Mouse (Mus musculus) myocyte (in vitro differentiated cells): ENCODE measurements at regions not wholly inside any gene's neighbourhood (a gene's known extent, or its start where the extent isn't known, plus 50 kb on each side); places are given as distances from the start of the nearest gene placed in this dataset.

Experiments used
- H3K27me3 ChIP-seq: one replicate; pipeline ENCODE4 v1.6.1; 2011; ENCODE audit not compliant: control insufficient read depth, insufficient read depth, insufficient read length
- H3K36me3 ChIP-seq: one replicate; pipeline ENCODE4 v1.6.1; 2011; ENCODE audit not compliant: control insufficient read depth, insufficient read depth
- H3K4me2 ChIP-seq: one replicate; pipeline ENCODE4 v1.6.1; 2011; ENCODE audit warnings: low read depth, control low read depth
- H3K4me3 ChIP-seq: one replicate; pipeline ENCODE4 v1.5.1; 2011; ENCODE audit warnings: mild to moderate bottlenecking, control low read depth, moderate library complexity
- H3K79me2 ChIP-seq: one replicate; pipeline ENCODE4 v1.6.1; 2011; ENCODE audit not compliant: control insufficient read depth, insufficient read depth
- H3ac ChIP-seq: one replicate; pipeline ENCODE4 v1.6.1; 2011; ENCODE audit not compliant: control insufficient read depth, insufficient read length
- CEBPB ChIP-seq: IDR thresholded peaks from 2 replicates; pipeline ENCODE4 v1.6.1; 2011; ENCODE audit warnings: mild to moderate bottlenecking, moderate library complexity; ENCODE audit not compliant: poor library complexity, insufficient read depth, severe bottlenecking
- E2F4 ChIP-seq: IDR thresholded peaks from one replicate; pipeline ENCODE4 v1.6.1; 2011; ENCODE audit warnings: mild to moderate bottlenecking, control low read depth, moderate library complexity; ENCODE audit not compliant: insufficient read depth
- MAX ChIP-seq: IDR thresholded peaks from one replicate; pipeline ENCODE4 v1.6.1; 2011; ENCODE audit warnings: low read depth, mild to moderate bottlenecking, control low read depth
- MYOD1 ChIP-seq, 3 experiments: IDR thresholded peaks; one replicate each; pipeline ENCODE4 v1.6.1; 2011; ENCODE audit warnings: control low read depth in 2 of 3, low read depth in 2 of 3, mild to moderate bottlenecking in 2 of 3, moderate library complexity in 1 of 3; ENCODE audit not compliant: insufficient read length in 2 of 3, control insufficient read depth in 1 of 3
- MYOG ChIP-seq, 3 experiments: IDR thresholded peaks; one replicate each; pipeline ENCODE4 v1.6.1; 2011; ENCODE audit warnings: control low read depth in 2 of 3, low read depth in 2 of 3, mild to moderate bottlenecking in 2 of 3; ENCODE audit not compliant: insufficient read length in 2 of 3, control insufficient read depth in 1 of 3, insufficient read depth in 1 of 3
- POLR2A ChIP-seq: IDR thresholded peaks from one replicate; pipeline ENCODE4 v1.6.1; 2011; ENCODE audit warnings: low read depth, mild to moderate bottlenecking, control low read depth, moderate library complexity; ENCODE audit not compliant: insufficient read length
- POLR2AphosphoS2 ChIP-seq: IDR thresholded peaks from one replicate; pipeline ENCODE4 v1.6.1; 2011; ENCODE audit warnings: low read depth, control low read depth; ENCODE audit not compliant: insufficient read length
- REST ChIP-seq: IDR thresholded peaks from one replicate; pipeline ENCODE4 v1.6.1; 2011; ENCODE audit warnings: mild to moderate bottlenecking, control low read depth, moderate library complexity; ENCODE audit not compliant: insufficient read depth, insufficient read length
- SRF ChIP-seq: IDR thresholded peaks from one replicate; pipeline ENCODE4 v1.6.1; 2011; ENCODE audit warnings: low read depth; ENCODE audit not compliant: control insufficient read depth, insufficient read length
- TCF12 ChIP-seq: IDR thresholded peaks from one replicate; pipeline ENCODE4 v1.6.1; 2011; ENCODE audit warnings: mild to moderate bottlenecking, control low read depth; ENCODE audit not compliant: poor library complexity, insufficient read depth, severe bottlenecking
- TCF3 ChIP-seq: IDR thresholded peaks from one replicate; pipeline ENCODE4 v1.6.1; 2011; ENCODE audit warnings: low read depth, control low read depth; ENCODE audit not compliant: insufficient read length
- USF1 ChIP-seq: IDR thresholded peaks from one replicate; pipeline ENCODE4 v1.6.1; 2011; ENCODE audit warnings: low read depth, mild to moderate bottlenecking, control low read depth, moderate library complexity

GRCm38 (mm10) chr12:106171301-106171700 is 161.3 kb downstream of the Vrk1 start:
- no peak overlapping the region for H3K4me3 ChIP-seq
- H3K79me2 ChIP-seq, result no peaks in the 10 kb centered on the region
- no peaks in the 10 kb centered on the region for H3K27me3 ChIP-seq
- no peak overlapping the region for H3K4me2 ChIP-seq
- H3K36me3 ChIP-seq, result no peaks in the 10 kb centered on the region
- no peak for TF ChIP-seq CEBPB
- no peak for TF ChIP-seq MYOG (IDR thresholded peaks at IDR 0.05; ENCODE audit: control insufficient read depth in 1 of 3, insufficient read depth in 1 of 3, insufficient read length in 2 of 3, low read depth in 2 of 3)
- TF ChIP-seq USF1, result no peak
- TF ChIP-seq TCF12, result no peak
- no peak for TF ChIP-seq POLR2A
- TF ChIP-seq TCF3, result no peak
- no peak for TF ChIP-seq MYOD1 (IDR thresholded peaks at IDR 0.05; ENCODE audit: control insufficient read depth in 1 of 3, insufficient read length in 2 of 3, low read depth in 2 of 3)
- no peak for TF ChIP-seq SRF
- TF ChIP-seq POLR2AphosphoS2, result no peak
- no peak for TF ChIP-seq REST
- no peak for TF ChIP-seq MAX
- TF ChIP-seq E2F4, result no peak
- H3ac ChIP-seq, result no peak overlapping the region

DNA sequence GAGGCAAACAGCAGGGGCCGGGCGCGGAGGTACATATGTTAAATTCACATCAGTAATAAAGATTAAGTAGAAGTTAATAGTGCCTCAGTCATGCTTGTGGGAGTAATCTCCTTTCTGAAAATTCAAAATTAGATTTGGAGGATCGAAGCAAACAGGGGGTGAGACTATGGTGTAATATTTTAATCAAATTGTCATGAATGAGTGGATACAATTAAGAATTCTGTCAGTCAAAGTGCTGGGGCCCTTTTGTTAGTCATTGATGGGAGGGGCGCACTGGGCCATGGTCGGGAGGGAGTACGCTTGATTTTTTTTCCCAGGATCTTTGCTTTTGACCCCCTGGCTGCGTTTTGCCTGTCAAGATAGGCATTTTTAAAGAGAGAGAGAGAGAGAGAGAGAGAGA is 163.2 kb downstream of the Vrk1 start:
- Histone ChIP-seq H3K4me2 (no peak overlapping the region), H3K27me3 (no peaks in the 10 kb centered on the region), H3K79me2 (no peaks in the 10 kb centered on the region), H3K4me3 (no peak overlapping the region), H3K36me3 (no peaks in the 10 kb centered on the region), H3ac (no peak overlapping the region)
- TF ChIP-seq POLR2A, result no peak
- no peak for TF ChIP-seq TCF12
- no peak for TF ChIP-seq MYOD1 (IDR thresholded peaks at IDR 0.05; ENCODE audit: control insufficient read depth in 1 of 3, insufficient read length in 2 of 3, low read depth in 2 of 3)
- TF ChIP-seq E2F4, result no peak
- TF ChIP-seq TCF3, result no peak
- TF ChIP-seq USF1, result no peak
- no peak for TF ChIP-seq MAX
- TF ChIP-seq POLR2AphosphoS2, result no peak
- TF ChIP-seq MYOG (IDR thresholded peaks at IDR 0.05; ENCODE audit: control insufficient read depth in 1 of 3, insufficient read depth in 1 of 3, insufficient read length in 2 of 3, low read depth in 2 of 3), result no peak
- TF ChIP-seq SRF, result no peak

GRCm38 (mm10) chr12:106174070-106174980 is 164.3 kb downstream of the Vrk1 start:
- Histone ChIP-seq H3K79me2 (no peaks in the 10 kb centered on the region), H3K27me3 (no peaks in the 10 kb centered on the region), H3K4me2 (peak overlapping the region; percentile 68), H3K36me3 (no peaks in the 10 kb centered on the region), H3ac (no peak overlapping the region), H3K4me3 (no peak overlapping the region)
- peak; percentile 66 for TF ChIP-seq USF1
- TF ChIP-seq MYOG (IDR thresholded peaks at IDR 0.05; ENCODE audit: control insufficient read depth in 1 of 3, insufficient read depth in 1 of 3, insufficient read length in 2 of 3, low read depth in 2 of 3), result no peak

DNA sequence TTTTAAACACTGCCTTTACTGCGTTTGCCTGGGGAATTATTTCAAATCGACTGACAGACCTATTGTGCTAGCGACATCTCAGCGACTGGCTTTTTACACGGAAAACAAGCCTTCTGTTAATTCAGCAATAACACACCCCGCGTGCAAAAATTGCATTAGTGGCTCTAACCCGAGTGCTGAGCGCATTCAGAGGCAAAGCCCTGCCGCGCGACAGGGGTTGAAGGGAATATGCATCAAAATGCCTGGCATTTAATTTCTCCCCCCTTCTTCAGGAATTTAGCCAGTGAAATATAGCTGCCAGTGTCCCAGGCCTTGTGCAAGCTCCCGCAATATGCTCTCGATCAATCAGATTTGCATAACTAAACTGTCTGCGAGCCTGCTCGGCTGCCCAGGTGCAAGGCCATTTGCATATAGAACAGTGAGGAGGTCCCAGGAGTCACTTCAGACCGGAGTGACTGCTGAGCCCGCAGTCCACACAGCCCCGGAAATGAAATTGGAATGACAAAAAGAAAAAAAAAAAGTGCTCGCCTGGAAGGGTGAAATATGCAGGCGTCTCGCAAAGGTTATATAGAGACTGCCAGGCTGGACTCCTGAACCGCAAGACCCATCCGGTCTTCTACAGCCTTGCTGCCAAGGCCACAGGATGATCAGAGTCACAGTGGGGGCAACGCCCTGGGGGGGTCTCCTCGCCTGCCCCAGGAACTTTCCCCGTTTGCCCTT is 165.1 kb downstream of the Vrk1 start:
- Histone ChIP-seq H3K4me2 (peak overlapping the region; percentile 68), H3K4me3 (no peak overlapping the region), H3K79me2 (no peaks in the 10 kb centered on the region), H3K27me3 (no peaks in the 10 kb centered on the region), H3ac (no peak overlapping the region), H3K36me3 (no peaks in the 10 kb centered on the region)
- TF ChIP-seq SRF, result no peak
- no peak for TF ChIP-seq MAX
- no peak for TF ChIP-seq E2F4
- TF ChIP-seq REST, result no peak
- no peak for TF ChIP-seq POLR2AphosphoS2

GRCm38 (mm10) chr12:106177302-106177701 is 167.3 kb downstream of the Vrk1 start:
- Histone ChIP-seq H3ac (no peak overlapping the region), H3K4me3 (no peak overlapping the region), H3K27me3 (no peaks in the 10 kb centered on the region), H3K79me2 (no peaks in the 10 kb centered on the region), H3K36me3 (no peaks in the 10 kb centered on the region), H3K4me2 (no peak overlapping the region)
- no peak for TF ChIP-seq REST
- no peak for TF ChIP-seq POLR2AphosphoS2
- TF ChIP-seq MAX, result no peak
- no peak for TF ChIP-seq POLR2A
- TF ChIP-seq USF1, result no peak
- TF ChIP-seq TCF3, result no peak
- no peak for TF ChIP-seq SRF
- no peak for TF ChIP-seq E2F4
- TF ChIP-seq TCF12, result no peak
- no peak for TF ChIP-seq MYOD1 (IDR thresholded peaks at IDR 0.05; ENCODE audit: control insufficient read depth in 1 of 3, insufficient read length in 2 of 3, low read depth in 2 of 3)
- no peak for TF ChIP-seq CEBPB
- no peak for TF ChIP-seq MYOG (IDR thresholded peaks at IDR 0.05; ENCODE audit: control insufficient read depth in 1 of 3, insufficient read depth in 1 of 3, insufficient read length in 2 of 3, low read depth in 2 of 3)
